Mouse (Mus musculus) forebrain, embryonic 15.5 days (tissue): ENCODE data around the gene Ss18l1. TPM values are rescaled to one million over a fixed set of nuclear protein-coding genes. Genes with fewer than 3 reads are reported as not detected.

Experiments used
- ATAC-seq: fragments of 200-750 bp; cut with Nextera tagmentation; replicated peaks from 2 replicates; pipeline ENCODE4 v1.8.0; 2017; ENCODE audit warnings: mild to moderate bottlenecking, moderate TSS enrichment, moderate library complexity
- H3K27ac ChIP-seq: fragments of 300-500 bp; sonication (generic); replicated peaks from 2 replicates; pipeline ENCODE4 v1.5.1; 2015; ENCODE audit warnings: mild to moderate bottlenecking, inconsistent platforms
- H3K27me3 ChIP-seq: fragments of 300-500 bp; sonication (generic); 2 replicates; pipeline ENCODE4 v1.6.1; 2015; ENCODE audit warnings: inconsistent platforms
- H3K36me3 ChIP-seq: fragments of 300-500 bp; sonication (generic); 2 replicates; pipeline ENCODE4 v1.6.1; 2015; ENCODE audit warnings: mild to moderate bottlenecking, inconsistent platforms
- H3K4me1 ChIP-seq: fragments of 300-500 bp; sonication (generic); 2 replicates; pipeline ENCODE4 v1.6.1; 2015; ENCODE audit warnings: inconsistent platforms
- H3K4me2 ChIP-seq: fragments of 300-500 bp; sonication (generic); replicated peaks from 2 replicates; pipeline ENCODE4 v1.6.1; 2015; ENCODE audit warnings: mild to moderate bottlenecking, inconsistent platforms
- H3K4me3 ChIP-seq: fragments of 300-500 bp; sonication (generic); 2 replicates; pipeline ENCODE4 v1.5.1; 2015; ENCODE audit warnings: mild to moderate bottlenecking, inconsistent platforms
- H3K9ac ChIP-seq: fragments of 300-500 bp; sonication (generic); replicated peaks from 2 replicates; pipeline ENCODE4 v1.6.1; 2015; ENCODE audit warnings: mild to moderate bottlenecking, inconsistent platforms
- H3K9me3 ChIP-seq: fragments of 300-500 bp; sonication (generic); 2 replicates; pipeline ENCODE4 v1.6.1; 2016; ENCODE audit warnings: inconsistent platforms
- WGBS: fragments of 180-500 bp; shearing (Covaris S2); methylation state at CpG from one replicate; pipeline ENCODE4 v1.1.7; 2015; ENCODE audit warnings: mixed read lengths; 5-methylcytosine and 5-hydroxymethylcytosine counted together
- polyA plus RNA-seq: library from polyadenylated mRNA; unstranded; fragments of >200 nt; fragmentation: Nextera tagmentation; extraction: Ambion mirVana; gene quantifications from 2 replicates; pipeline ENCODE4 v1.2.1, GENCODE M21; 2015

Gene Ss18l1
- polyA plus RNA-seq, 1 experiment from 2014 or later, result 59.5 TPM

DNA sequence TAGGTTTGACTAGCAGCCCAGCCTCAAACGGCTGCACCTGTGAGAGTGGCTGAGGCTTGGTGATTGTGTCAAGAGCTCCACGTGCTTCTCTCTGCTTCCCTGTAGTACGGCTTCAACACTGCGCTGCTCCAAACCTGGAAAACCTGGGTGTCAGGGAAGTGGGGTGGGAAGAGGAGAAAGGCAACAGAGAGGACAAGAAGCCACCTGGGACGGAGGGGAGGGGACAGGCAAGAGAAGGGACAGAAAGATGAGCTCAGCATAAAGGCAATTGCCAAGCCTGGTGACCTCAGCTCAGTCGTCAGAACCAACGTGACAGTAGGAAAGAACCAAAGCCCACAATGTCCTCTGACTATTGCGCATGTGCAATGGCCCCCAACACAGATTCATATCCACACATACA is 21.4 kb upstream of the Ss18l1 start:
- Histone ChIP-seq H3K27me3 (peaks cover 17% of the 10 kb centered on the region), H3K9me3 (no peaks in the 10 kb centered on the region), H3K27ac (no peak overlapping the region), H3K4me2 (no peak overlapping the region), H3K36me3 (no peaks in the 10 kb centered on the region), H3K9ac (no peak overlapping the region), H3K4me3 (no peak overlapping the region), H3K4me1 (peaks cover 7% of the 10 kb centered on the region)
- 79% methylated on average over 8 of the region's 8 CpGs for WGBS
- ATAC-seq, result no peak

GRCm38 (mm10) chr2:180022751-180023150 is 19.6 kb upstream of the Ss18l1 start:
- no peak overlapping the region for H3K4me2 ChIP-seq
- peaks cover 17% of the 10 kb centered on the region for H3K27me3 ChIP-seq
- no peak for ATAC-seq
- H3K9ac ChIP-seq, result no peak overlapping the region
- no peak overlapping the region for H3K27ac ChIP-seq
- H3K9me3 ChIP-seq, result no peaks in the 10 kb centered on the region
- peaks cover 25% of the 10 kb centered on the region for H3K4me1 ChIP-seq
- H3K36me3 ChIP-seq, result no peaks in the 10 kb centered on the region
- WGBS, result 55% methylated on average over 6 of the region's 6 CpGs
- no peak overlapping the region for H3K4me3 ChIP-seq

DNA sequence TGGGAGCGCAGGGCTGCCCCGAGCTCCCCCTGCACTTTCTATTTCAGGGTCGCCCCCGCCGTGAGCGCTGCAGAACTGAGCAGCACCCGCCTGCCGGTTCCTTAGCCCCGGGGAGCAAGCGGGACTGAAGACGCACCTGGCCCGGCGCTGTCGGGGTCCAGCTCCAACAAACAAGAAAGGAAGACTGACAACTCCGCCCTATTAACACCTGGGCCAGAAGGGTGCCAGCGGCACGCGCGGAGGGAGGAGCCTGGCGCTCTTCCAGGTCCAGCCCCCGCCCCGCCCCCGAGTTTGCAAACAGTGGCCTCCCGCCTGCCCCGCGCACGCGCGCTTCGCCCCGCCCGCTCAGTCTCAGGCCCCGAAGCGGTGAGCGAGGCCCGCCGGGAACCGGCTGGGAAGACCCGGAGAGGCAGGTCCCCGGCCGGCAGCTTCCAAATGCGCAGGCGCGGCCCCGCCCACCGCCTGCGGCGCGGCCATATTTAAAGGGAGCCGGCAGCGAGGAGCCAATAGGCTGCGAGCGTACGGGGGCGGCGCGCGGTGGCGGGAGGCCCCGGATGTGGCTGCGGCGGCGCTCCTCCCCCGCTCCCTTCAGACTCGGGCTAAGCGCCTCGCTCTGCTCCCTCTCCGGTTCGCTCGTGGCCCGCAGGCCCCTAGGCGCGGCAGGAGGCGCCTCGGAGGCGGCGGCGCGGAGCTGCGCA is 17.8 kb upstream of the Ss18l1 start, which contains the start of gene Lsm14b:
Gene Lsm14b, plus strand, starts transcription at position 587 of the 698 bp plus-strand sequence.
- Histone ChIP-seq H3K9ac (peak within 1 kb of the TSS; percentile 98), H3K4me1 (peaks cover 43% of the 10 kb centered on the region), H3K4me3 (peak within 1 kb of the TSS; percentile 100), H3K36me3 (peaks cover 17% of the 10 kb centered on the region), H3K9me3 (no peaks in the 10 kb centered on the region), H3K4me2 (peak within 1 kb of the TSS; percentile 95), H3K27ac (peak within 1 kb of the TSS; percentile 95), H3K27me3 (peaks cover 17% of the 10 kb centered on the region)
- under 1% methylated on average over 78 of the region's 80 CpGs for WGBS
- ATAC-seq, result peak; percentile 97

- no peak; the same call in 1 of the 2 replicates for ATAC-seq
- peaks cover 43% of the 10 kb centered on the region for H3K4me1 ChIP-seq
- no peaks in the 10 kb centered on the region for H3K9me3 ChIP-seq
- WGBS, result under 1% methylated on average over 84 of the region's 84 CpGs
- H3K36me3 ChIP-seq, result peaks cover 24% of the 10 kb centered on the region
- H3K4me2 ChIP-seq, result peak overlapping the region; percentile 82
- H3K27ac ChIP-seq, result peak overlapping the region; percentile 95
- peaks cover 17% of the 10 kb centered on the region for H3K27me3 ChIP-seq
- H3K4me3 ChIP-seq, result peak overlapping the region; percentile 100
- H3K9ac ChIP-seq, result peak overlapping the region; percentile 98
Measured at GRCm38 (mm10) chr2:180025135-180025860, 17.0 kb upstream of the Ss18l1 start.

GRCm38 (mm10) chr2:180025861-180026200 is 16.5 kb upstream of the Ss18l1 start:
- H3K9ac ChIP-seq, result peak overlapping the region; percentile 98
- peak overlapping the region; percentile 95 for H3K27ac ChIP-seq
- peaks cover 30% of the 10 kb centered on the region for H3K36me3 ChIP-seq
- peaks cover 43% of the 10 kb centered on the region for H3K4me1 ChIP-seq
- 5% methylated on average over 6 of the region's 6 CpGs for WGBS
- ATAC-seq, result no peak
- no peaks in the 10 kb centered on the region for H3K9me3 ChIP-seq
- H3K27me3 ChIP-seq, result peaks cover 17% of the 10 kb centered on the region
- peak overlapping the region; percentile 82 for H3K4me2 ChIP-seq
- peak overlapping the region; percentile 100 for H3K4me3 ChIP-seq

- peak overlapping the region; percentile 82 for H3K4me2 ChIP-seq
- peaks cover 7% of the 10 kb centered on the region for H3K27me3 ChIP-seq
- peak overlapping the region; percentile 98 for H3K9ac ChIP-seq
- peaks cover 49% of the 10 kb centered on the region for H3K36me3 ChIP-seq
- H3K9me3 ChIP-seq, result no peaks in the 10 kb centered on the region
- no peak overlapping the region for H3K27ac ChIP-seq
- 74% methylated on average over 9 of the region's 9 CpGs for WGBS
- H3K4me1 ChIP-seq, result peaks cover 43% of the 10 kb centered on the region
- ATAC-seq, result no peak
- H3K4me3 ChIP-seq, result peak overlapping the region; percentile 100
Measured at GRCm38 (mm10) chr2:180027768-180028167, 14.5 kb upstream of the Ss18l1 start.

GRCm38 (mm10) chr2:180031270-180031669 is 11.0 kb upstream of the Ss18l1 start:
- Histone ChIP-seq H3K27me3 (no peaks in the 10 kb centered on the region), H3K4me2 (no peak overlapping the region), H3K4me3 (no peak overlapping the region), H3K9ac (no peak overlapping the region), H3K36me3 (peaks cover 83% of the 10 kb centered on the region), H3K9me3 (no peaks in the 10 kb centered on the region), H3K4me1 (peaks cover 33% of the 10 kb centered on the region), H3K27ac (no peak overlapping the region)
- no peak for ATAC-seq
- 88% methylated on average over 6 of the region's 6 CpGs for WGBS

DNA sequence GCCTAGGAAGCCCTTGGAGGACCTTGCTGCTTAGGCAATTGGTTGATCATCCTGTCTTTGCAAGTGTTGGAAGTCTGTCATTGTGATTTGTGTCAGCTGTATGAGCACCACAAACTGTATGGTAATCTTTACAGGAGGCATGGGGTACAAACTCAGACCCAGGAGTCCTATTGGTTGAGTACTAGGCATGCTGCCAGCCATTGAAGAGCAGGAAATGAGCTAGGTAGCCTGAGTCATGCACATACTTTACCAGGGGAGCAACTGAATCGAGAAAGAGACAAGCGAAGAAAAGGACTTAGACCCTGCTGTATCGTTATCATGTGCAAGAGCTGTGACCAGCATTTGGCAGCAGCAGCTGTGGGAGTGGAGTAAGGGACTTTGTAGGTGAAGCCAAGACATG is 9.4 kb upstream of the Ss18l1 start:
- WGBS, result 74% methylated on average over 3 of the region's 3 CpGs
- Histone ChIP-seq H3K4me3 (no peak overlapping the region), H3K9me3 (no peaks in the 10 kb centered on the region), H3K27me3 (no peaks in the 10 kb centered on the region), H3K4me1 (peaks cover 16% of the 10 kb centered on the region), H3K36me3 (peaks cover 99% of the 10 kb centered on the region), H3K9ac (no peak overlapping the region), H3K27ac (no peak overlapping the region), H3K4me2 (no peak overlapping the region)
- ATAC-seq, result no peak

DNA sequence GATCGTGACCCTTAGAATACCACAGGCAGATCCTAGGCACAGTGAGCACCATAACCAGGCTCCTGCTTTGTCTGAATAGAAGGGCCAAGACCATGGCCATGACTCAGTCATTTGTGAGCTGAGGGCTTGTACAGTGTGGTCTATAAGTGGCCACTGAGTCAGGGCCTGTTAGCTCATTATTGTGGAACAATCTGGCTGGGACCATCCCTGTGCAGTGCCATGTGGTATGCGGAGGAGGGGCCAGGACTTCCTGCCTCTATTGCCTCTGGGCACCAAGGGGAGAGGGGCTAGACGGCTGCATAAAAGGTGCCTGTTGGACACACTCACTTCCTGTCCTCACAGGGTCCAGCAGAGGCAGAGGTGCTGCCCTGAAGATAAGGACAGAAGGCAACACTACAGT is 8.4 kb upstream of the Ss18l1 start:
- no peak overlapping the region for H3K27ac ChIP-seq

DNA sequence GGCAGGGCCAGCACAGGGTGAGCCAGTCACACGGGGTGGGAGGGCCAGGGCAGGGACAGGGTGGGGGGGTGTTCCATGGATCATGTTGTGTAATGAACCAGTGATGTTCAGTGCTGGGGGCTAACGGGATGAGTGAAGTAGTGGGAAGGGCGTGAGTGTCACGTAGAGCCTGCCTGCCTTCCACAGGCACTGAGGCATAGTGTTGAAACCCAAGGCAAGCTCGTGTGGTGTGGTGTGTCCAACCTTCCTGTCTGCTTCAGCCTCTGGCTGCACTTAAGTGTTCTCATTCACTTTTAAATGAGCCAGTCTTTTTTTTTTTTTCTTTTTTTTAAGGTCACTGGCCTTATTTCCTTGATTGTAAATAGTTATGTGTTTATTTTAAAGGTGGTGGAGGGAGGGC is 7.6 kb upstream of the Ss18l1 start:
- Histone ChIP-seq H3K4me3 (no peak overlapping the region), H3K27ac (no peak overlapping the region), H3K9me3 (no peaks in the 10 kb centered on the region), H3K4me2 (no peak overlapping the region), H3K4me1 (0 out of 2 replicates have a peak, but pooled peaks cover 7% of the 10 kb centered on the region), H3K9ac (no peak overlapping the region), H3K27me3 (no peaks in the 10 kb centered on the region), H3K36me3 (peaks cover 93% of the 10 kb centered on the region)
- WGBS, result 66% methylated on average over 5 of the region's 5 CpGs
- no peak for ATAC-seq

More for the DNA sequence above, 8.4 kb upstream of the Ss18l1 start:
- peaks cover 6% of the 10 kb centered on the region for H3K4me1 ChIP-seq
- H3K9ac ChIP-seq, result no peak overlapping the region
- H3K4me3 ChIP-seq, result no peak overlapping the region
- WGBS, result 78% methylated on average over 3 of the region's 3 CpGs
- H3K4me2 ChIP-seq, result no peak overlapping the region
- no peak for ATAC-seq
- H3K36me3 ChIP-seq, result peaks cover 99% of the 10 kb centered on the region
- no peaks in the 10 kb centered on the region for H3K27me3 ChIP-seq
- H3K9me3 ChIP-seq, result no peaks in the 10 kb centered on the region

GRCm38 (mm10) chr2:180040406-180040805 is 1.9 kb upstream of the Ss18l1 start:
- H3K9ac ChIP-seq, result 0 out of 2 replicates have a peak overlapping the region, but pooled peaks have one; percentile 5
- H3K27me3 ChIP-seq, result no peaks in the 10 kb centered on the region
- H3K9me3 ChIP-seq, result no peaks in the 10 kb centered on the region
- WGBS, result 65% methylated on average over 6 of the region's 6 CpGs
- peaks cover 47% of the 10 kb centered on the region for H3K4me1 ChIP-seq
- peaks cover 37% of the 10 kb centered on the region for H3K36me3 ChIP-seq
- H3K4me2 ChIP-seq, result peak overlapping the region; percentile 65; the same call in 1 of the 2 replicates
- ATAC-seq, result no peak
- no peak overlapping the region for H3K4me3 ChIP-seq
- no peak overlapping the region for H3K27ac ChIP-seq

DNA sequence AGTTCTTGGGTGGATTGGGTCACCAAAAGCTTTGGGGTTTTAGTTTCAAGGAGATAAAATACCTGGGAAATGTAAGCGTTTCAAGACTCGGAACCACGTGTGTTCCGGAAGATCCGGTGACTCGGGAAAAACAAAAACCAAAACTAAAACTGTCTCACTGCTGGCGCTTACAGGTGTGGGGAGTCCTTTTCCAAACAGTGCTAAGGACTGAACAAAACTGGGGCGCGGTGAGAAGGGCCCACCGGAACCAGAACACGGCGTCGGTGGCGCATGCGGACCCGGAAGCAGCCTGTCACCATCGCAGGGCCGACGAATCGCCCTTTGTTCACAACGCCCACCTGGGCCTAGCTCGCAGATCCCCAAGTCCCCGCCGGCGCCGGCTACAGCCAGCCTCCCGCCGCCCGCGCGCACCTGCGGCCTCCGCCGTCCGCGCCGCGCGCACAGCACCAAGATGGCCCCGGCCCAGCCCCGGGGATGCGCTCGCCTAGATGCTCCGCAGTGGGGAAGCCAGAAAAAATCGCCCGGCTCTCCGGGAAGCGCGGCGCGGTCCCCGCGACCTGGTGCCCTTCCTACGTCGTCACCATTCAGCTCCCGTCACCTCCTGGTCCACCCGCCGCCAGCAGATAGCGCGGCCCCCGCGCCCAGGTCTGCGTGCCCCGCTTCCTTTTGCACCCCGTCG is 593 bp upstream of the Ss18l1 start:
- Histone ChIP-seq H3K27me3 (no peaks in the 10 kb centered on the region), H3K27ac (peak overlapping the region; percentile 96), H3K36me3 (peaks cover 24% of the 10 kb centered on the region), H3K4me2 (peak overlapping the region; percentile 65), H3K9ac (peak overlapping the region; percentile 95), H3K4me1 (peaks cover 52% of the 10 kb centered on the region), H3K4me3 (peak overlapping the region; percentile 97), H3K9me3 (no peaks in the 10 kb centered on the region)
- WGBS, result under 1% methylated on average over 66 of the region's 66 CpGs
- peak; percentile 62 for ATAC-seq
